Mouse (Mus musculus) hematopoietic stem cell, adult 5-6 weeks (primary cell): ENCODE data around the gene B230217C12Rik. TPM values are rescaled to one million over a fixed set of nuclear protein-coding genes. Genes with fewer than 3 reads are reported as not detected.

ENCODE experiments used
- ATAC-seq, 2 experiments: fragments of 125-278 bp in 1 of 2; replicated peaks in 1 of 2; 2 replicates each; pipeline ENCODE4 v1.8.0; 2016 to 2017; ENCODE audit warnings: inconsistent platforms in 2 of 2, mild to moderate bottlenecking in 2 of 2, moderate number of reproducible peaks in 2 of 2, low read depth in 1 of 2, moderate TSS enrichment in 1 of 2; ENCODE audit not compliant: low FRiP score in 2 of 2, poor library complexity in 2 of 2, severe bottlenecking in 2 of 2, insufficient read depth in 1 of 2, low TSS enrichment in 1 of 2
- total RNA-seq: library from RNA; stranded (forward); fragments of 172-1452, 232-1000 nt; gene quantifications from 2 replicates; pipeline ENCODE4 v1.2.3, GENCODE M21; 2017

B230217C12Rik gene
- 0.81 and 1.5 TPM in 2 replicates for total RNA-seq

DNA sequence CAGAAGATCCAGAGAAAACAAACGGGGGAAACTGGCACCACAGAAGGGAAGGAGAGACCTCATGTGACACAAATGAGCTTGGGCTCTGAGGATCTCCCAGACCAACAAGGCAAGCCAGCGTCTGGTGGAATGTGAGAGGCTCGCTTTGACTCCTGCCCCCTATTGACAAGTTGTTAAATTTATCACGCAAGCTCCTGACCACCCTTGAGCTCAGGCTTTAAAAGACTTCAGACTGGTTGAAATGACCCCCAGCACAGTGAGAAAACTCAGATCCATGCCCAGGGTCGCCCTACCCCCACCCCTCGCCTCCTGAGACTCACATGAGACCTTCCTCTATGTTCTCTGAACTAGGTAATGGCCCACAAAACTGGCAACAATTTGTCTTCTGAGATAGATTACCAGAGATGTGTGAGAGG is at the start of gene B230217C12Rik:
Gene B230217C12Rik, plus strand, starts transcription at position 242 of the 416 bp plus-strand sequence.
- peak; percentile 39 to 55; a peak in 2 of 4 replicates for ATAC-seq

DNA sequence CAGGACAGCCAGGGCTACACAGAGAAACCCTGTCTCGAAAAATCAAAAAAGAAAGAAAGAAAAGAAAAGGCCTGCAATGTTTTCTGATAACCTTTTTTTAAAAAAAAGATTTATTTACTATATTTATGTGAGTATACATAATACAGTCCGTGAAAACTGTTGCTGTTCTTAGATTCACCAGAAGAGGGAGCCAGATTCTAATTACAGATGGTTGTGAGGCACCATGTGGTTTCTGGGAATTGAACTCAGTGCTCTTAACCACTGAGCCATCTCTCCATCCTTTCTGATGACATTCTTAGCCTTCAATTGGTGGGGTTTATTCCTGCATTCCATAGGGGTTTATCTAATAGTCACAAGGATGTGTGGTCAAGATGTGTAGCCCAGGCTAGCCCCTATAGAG is 47.4 kb upstream of the B230217C12Rik start:
- ATAC-seq = peak in 1 of 2 experiments; percentile 49; a peak in 1 of 4 replicates

DNA sequence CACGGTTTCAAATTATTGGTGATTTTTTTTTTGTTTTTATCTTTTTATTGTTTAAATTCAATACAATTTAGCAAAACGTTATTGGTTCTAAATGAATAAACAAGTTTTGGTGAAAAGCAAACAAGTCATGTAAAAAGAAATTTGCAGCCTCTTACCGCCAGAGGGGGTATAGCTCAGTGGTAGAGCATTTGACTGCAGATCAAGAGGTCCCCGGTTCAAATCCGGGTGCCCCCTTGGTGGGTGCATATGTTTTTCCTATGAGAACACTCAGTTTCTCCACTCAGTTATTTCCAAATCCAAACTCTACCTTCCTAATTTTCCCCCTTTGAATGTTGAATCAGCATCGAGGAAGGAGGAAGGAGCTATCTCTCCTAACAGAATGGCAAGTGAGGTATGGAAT is 43.7 kb upstream of the B230217C12Rik start:
- ATAC-seq = no peak

DNA sequence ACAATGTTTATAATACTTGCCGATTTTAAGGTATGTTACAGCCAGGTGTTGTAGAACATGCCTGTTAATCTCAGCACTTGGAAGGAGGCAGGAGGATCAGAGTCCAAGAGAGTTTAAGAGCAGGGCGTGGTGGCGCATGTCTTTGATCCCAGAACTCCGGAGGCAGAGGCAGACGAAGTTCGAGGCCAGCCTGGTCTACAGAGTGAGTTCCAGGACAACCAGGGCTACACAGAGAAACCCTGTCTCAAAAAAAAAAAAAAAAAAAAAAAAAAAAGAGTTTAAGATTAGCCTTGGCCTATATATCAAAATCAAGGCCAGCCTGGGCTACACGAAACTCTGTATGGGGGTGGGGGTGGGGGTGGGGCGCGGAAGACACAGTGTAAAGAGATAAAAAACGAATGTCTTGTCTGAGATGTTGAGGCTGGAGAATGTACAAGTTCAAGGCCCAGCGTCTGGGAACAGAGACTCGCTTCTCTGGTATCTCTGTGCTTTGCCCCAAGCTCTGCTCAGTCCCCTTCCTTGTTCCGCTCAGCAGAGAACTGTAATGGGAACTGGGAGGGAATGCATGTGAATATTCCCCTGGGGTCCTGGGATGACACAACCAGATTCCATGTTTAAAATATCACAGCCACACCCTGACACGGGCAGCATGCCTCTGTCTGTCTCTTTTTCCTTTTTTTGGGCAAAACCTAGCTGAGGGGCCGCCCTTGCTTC is 43.1 kb upstream of the B230217C12Rik start:
- no peak for ATAC-seq

DNA sequence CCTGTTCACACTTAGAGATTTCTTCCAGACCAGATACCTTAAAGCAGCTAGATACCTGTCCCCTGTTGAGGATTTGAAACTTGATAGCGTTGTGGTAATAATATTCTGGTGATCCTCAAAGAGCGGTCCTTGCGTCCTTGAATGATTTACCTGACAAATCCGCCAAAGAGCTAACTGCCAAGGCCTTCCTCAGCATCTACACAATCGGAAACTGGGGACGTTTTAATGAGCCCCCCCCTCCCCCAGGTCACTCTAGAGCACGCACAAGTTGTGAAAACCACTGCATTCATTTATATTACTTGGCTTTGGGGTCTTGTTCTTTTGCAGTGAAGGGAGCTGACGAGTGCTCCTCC is 42.5 kb upstream of the B230217C12Rik start:
- ATAC-seq = no peak

DNA sequence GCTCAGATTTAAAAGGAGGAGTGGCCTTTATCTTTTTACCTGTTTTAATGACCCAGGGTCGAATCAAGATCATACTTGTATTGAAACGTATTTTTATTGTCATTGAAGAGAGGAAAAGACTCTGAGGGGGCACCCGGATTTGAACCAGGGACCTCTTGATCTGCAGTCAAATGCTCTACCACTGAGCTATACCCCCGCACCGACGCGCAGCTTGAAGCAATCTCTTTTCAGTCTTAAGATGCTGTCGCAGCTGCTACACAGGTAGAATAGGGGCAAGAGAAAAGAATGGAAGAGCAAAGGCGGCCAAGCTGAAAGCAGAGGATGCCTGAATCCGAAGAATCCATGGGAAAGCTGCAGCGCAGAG is 41.8 kb upstream of the B230217C12Rik start, which contains the start of gene Lasp1:
Gene Lasp1, plus strand, starts transcription at position 219 of the 364 bp plus-strand sequence.
- ATAC-seq = peak in 1 of 2 experiments; percentile 51; a peak in 2 of 4 replicates

DNA sequence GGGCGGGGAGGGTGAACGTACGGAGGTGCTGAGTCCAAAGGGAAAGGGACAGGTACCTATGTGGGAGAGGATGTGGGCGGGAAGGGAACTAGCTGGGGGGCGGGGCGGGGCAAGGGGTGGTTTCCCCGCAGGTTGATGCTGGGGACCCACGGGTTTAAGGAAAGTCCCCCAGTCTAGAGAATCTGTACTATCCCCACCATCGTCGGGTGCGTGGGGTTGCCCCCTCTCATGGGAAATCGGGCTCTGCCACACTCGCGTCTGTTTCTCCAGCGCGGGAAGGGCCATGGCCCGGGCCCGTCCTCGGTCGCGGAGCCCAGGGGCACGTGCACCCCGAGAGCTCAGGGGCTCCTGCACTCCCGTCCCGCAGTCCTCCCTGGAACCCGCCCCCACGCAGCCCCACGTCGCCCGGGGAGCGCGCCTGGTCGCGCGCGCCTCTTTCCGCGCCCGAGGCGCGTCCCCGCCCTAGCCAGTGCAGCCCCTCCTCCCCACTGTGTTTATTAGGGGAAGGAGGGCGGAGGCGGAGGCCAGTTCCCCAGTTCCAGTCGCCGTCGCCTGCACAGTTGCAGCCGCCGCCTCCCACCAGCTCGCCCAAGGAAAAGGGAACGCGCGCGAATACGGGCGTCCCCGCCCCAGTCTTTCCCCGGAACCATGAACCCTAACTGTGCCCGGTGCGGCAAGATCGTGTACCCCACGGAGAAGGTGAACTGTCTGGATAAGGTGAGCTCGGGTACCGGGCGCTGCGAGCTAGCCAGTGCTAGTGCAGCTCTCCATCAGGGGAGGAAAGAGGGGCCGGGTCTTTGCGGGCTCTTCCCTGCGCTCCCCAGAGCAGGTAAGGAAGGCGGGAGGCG is 41.2 kb upstream of the B230217C12Rik start:
- ATAC-seq = peak; percentile 61 to 66

DNA sequence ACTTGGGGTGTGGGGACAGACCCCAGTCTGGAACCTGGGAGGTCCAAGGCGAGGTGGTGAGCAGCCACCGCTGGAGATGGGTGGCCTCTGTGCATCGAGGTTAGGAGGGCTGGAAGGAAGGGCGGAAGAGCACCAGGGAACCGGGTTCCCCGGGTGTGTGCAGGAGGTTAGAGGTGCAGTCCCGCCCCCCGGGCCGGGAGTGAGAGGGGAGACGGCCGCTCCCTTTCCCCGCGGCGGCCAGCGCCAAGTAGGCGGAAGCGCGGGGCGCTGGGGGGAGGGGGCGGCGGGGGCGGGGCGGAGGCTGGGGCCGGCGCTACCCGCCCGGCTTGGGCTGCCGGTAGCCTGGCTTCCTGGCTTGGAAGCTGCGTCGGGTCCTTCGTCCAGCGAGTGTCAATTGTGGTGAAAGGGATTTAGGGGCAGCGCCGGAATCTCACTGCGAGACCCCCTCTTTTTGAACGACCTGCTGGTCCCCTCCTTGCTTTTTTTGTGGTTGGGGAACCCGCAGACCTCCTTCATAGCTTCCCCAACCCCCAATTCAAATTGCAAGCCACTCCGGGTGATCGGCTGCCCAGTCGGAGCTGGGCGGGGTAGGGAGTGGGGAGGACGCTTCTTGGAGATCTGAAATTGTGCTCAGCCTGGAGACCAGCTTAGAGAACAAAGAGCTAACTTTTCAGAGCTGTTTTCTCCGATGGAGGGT is 40.4 kb upstream of the B230217C12Rik start:
- ATAC-seq = peak; percentile 59

DNA sequence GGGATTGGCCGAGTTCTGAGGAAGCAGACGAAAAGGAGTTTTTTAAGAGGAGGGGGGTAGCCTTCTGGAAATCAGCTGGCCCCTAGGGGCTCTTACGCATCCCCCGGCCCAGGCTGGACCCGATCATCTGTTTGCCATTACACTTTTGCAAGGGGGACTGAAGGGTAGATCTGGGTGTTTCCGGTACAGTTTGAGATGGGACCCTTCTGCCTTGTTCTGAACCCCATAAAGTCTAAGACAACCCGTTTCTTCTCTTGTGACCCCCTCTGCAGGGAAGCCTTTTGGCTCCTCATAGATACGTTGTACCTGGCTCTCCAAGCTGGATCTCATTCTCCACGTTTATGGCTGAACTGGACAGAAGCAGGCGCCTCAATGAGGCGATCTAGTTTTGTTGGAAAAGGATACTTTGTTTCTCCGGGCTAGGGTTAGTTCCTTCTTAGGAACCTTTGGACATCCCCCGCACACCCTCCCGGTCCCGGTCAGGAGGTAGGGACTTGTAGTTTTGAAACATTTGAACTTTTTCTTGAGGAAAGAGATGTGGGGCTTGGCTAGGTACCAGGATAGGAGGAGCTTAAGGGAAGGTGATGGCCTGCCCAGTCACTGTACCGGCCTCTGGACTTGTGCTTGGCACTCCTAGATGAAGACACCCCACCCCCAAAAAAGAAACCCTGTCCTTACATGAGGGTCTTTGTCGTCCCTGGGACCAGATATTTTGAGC is 39.7 kb upstream of the B230217C12Rik start:
- ATAC-seq = no peak

DNA sequence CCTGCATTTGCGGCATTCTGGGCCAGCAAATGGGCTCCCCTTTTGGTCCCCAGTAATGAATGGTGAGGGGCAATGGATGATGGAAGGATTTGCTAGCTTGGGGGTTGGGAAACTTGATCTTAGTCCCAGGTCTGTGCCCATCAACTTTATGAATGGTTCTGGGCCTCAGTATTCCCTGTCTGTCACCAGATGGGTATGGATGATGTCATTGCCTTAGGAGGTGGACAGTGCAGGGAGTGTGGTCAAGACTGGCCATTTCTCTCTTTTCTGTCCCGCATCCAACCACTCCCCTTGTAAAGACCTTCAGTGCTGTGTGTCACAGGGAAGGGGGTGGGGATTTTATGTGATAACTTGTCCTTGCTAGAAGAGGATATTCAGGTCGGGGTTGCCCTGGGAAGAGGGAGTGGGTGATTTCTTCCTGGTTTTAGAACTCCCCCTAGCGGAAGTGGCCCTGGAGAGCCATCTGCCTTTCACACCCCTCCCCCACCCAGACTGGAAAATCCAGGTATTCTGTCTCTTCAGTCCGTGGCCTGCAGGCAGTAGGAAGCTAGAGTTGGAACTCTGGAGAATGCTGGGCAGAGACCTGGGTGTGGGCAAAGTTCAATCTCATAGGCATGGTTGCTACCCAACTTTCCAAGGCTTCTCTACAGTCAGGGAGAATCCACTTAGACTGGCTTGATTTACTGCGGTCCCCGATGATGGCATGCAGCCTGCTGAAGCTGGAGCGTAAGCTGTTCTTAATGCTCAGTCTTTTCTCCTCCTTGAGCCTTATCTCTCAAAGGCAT is 39.0 kb upstream of the B230217C12Rik start:
- no peak for ATAC-seq

DNA sequence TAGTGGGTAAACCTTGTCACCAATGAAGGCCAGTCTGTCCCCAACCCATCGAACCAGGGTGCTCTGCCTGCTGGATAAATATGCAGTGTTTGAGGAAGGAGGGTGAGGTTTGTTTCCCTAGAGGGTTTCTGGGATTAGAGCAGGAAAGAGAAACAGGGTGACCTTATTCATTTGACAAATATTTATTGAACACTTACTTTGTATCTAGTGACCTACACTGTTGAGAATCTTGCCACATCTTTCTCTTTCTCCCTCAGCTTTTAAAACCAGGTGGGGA is 38.4 kb upstream of the B230217C12Rik start:
- no peak for ATAC-seq

DNA sequence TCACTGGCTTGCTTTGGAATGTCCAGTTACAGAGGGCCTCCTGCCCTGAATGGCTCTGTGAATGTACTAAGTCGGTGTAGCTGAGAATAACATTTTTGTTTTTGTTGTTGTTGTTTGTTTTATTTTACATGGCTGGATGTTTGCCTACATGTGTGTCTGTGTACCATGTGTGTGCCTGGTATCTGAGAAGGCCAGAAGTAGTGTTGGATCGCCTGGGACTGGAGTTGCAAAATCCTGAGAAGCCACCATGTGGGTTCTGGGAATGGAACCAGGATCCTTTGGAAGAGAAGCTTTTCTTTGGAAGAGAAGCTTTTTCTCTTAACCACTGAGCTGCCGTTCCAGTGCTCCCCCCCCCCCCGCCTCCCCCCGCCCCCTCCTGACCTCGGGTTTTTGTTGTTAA is 38.1 kb upstream of the B230217C12Rik start:
- no peak for ATAC-seq

DNA sequence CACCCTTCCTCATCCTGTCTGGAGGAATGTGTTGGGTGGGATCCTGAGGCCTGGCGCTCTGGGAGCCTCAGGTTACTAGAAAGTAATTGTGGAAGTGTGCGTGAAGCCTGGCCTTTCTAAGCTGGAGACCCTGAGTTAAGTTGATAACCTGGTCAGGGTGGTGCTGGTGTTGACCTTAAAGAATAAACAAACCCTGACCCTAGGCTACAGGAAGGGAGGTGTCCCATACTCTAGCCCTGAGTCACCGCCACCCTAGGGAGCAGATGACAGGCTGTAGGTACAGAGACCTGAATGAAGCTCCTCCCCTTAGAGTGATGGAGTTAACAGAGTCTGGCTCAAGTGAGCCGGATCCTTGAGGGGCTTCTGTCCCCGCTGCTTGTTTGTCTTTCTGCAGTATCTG is 36.7 kb upstream of the B230217C12Rik start:
- no peak for ATAC-seq

DNA sequence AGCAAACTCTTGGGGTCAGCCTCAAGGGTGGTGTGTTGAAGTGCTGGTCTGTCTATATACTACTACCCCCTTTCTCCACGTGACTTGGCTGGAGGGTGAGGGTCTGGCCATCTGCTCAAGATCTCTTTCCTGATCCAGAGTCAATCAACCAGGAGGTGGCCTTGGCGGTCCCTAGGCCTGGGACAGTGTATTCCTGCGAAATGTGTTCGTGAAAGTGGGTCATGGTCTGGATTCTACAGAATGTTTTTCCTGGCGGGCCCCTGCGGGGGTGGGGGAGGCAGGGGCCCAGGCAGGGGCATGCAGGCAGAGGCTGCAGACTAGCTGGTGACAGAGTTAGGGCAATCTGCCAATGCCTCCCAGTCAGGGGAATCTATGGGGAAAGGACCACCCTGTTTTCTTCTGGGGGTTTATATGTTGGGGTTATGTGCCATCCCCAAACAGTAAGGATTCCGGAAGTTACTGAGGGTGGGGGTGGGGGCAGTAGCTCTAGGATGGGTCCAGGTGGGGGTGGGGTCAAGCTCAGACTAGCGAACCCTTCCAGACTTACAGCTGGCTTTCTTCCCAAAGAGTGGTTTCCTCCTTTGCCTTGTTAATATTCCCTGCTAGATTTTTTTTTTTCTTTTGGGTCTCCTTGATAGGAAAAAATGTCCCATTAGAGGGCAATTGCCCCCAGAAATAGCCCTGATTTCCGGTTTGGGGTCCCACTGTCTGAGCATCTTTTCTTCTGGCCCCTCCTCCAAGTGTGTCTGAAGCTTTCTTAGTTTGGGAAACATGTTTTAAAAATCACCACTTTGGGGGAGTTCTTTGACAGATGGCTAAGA is 35.5 kb upstream of the B230217C12Rik start:
- no peak for ATAC-seq

DNA sequence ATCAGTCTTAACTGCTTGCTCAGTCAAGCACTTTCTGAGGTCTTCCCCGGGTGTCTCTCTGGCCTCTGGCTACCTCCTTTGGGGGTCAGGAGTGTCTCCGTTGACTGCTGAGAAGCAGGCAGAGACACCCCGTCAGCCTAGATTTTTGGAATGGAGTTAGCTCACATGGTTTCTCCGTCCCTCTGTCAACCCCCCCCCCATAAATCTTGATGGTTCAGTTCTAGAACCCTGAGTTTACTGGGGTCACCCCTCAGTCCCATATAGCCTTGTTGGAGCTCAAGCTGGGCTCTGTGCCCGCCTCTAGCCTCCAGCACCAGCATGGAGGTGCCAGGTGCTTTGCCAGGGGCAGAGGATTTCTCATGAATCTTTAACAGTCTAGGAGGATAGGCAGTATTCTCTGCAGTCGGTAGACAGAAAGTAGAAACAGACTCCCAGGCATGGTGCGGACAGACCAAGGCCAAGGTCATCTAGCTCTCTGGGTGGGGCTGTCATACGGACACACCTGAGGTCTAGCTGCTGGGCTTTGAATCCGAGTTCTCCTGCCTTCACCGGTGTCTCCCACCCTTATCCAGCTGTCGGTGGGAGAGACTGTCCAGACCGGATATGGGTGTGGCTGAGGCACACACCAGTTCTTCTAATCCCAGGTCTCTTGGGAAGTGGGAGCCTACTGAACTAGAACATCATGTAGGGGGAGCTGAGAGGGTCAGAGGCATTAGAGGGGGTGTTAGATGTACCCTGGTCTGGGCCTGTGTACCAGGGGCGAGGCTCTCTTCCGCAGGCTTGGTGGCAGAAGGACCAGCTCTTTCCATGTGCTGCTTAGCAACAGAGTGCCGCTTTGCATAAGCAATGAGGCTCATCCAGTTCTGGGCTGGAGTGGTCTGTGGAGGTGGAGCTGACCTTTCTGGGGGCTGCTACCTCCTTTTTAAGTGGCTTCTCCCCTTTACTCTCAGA is 34.6 kb upstream of the B230217C12Rik start:
- no peak for ATAC-seq
